Mouse (Mus musculus) CH12.LX (cell line): Measurements from ENCODE around the gene Lrrk2. TPM values are rescaled to one million over a fixed set of nuclear protein-coding genes. Genes with fewer than 3 reads are reported as not detected.

Source experiments
- DNase-seq: peaks from one replicate; pipeline ENCODE4 v3.0.0-alpha.2; 2013; ENCODE audit errors: extremely low read depth
- H3K27ac ChIP-seq: 2 replicates; pipeline ENCODE4 v1.5.1; 2012; ENCODE audit warnings: low read depth, mild to moderate bottlenecking, control low read depth, moderate library complexity; ENCODE audit not compliant: insufficient read depth
- H3K27me3 ChIP-seq: replicated peaks from 2 replicates; pipeline ENCODE3; 2012; ENCODE audit warnings: inconsistent platforms
- H3K36me3 ChIP-seq, 2 experiments: replicated peaks in 1 of 2; 2 replicates each; pipeline versions ENCODE3 to v1.6.1; 2012; ENCODE audit warnings: inconsistent platforms in 1 of 2, low read length in 1 of 2, mild to moderate bottlenecking in 1 of 2, mixed read lengths in 1 of 2, moderate library complexity in 1 of 2; ENCODE audit not compliant: control insufficient read depth in 1 of 2, insufficient read depth in 1 of 2
- H3K4me1 ChIP-seq, 2 experiments: 2 replicates each; pipeline ENCODE4 v1.6.1; 2012; ENCODE audit warnings: inconsistent platforms in 1 of 2, moderate library complexity in 1 of 2; ENCODE audit not compliant: insufficient read depth in 2 of 2, control insufficient read depth in 1 of 2
- H3K4me2 ChIP-seq: 2 replicates; pipeline ENCODE4 v1.6.1; 2012; ENCODE audit warnings: low read depth, mild to moderate bottlenecking, control low read depth; ENCODE audit not compliant: poor library complexity, insufficient read depth, severe bottlenecking
- H3K4me3 ChIP-seq, 3 experiments: fragments of 150-350 bp in 1 of 3; sonication (generic) in 1 of 3; replicated peaks in 1 of 3; 2 replicates each; pipeline versions ENCODE3 to v1.5.1; 2011 to 2012; ENCODE audit warnings: low read depth in 2 of 3, low read length in 2 of 3, mild to moderate bottlenecking in 2 of 3, moderate library complexity in 2 of 3, control low read depth in 1 of 3, improper control_type of control experiment in 1 of 3, inconsistent platforms in 1 of 3, mixed read lengths in 1 of 3; ENCODE audit not compliant: poor library complexity in 1 of 3
- H3K79me2 ChIP-seq: replicated peaks from 2 replicates; pipeline ENCODE4 v1.6.1; 2012; ENCODE audit warnings: mild to moderate bottlenecking, moderate library complexity; ENCODE audit not compliant: control insufficient read depth, poor library complexity, insufficient read depth, severe bottlenecking; ENCODE audit errors: extremely low read depth
- H3K9ac ChIP-seq: 2 replicates; pipeline ENCODE4 v1.6.1; 2012; ENCODE audit warnings: low read depth, mild to moderate bottlenecking, control low read depth, moderate library complexity; ENCODE audit not compliant: insufficient read depth
- H3K9me3 ChIP-seq: replicated peaks from 2 replicates; pipeline ENCODE3; 2012; ENCODE audit warnings: low read length, inconsistent platforms, mixed read lengths
- CTCF ChIP-seq, 2 experiments: IDR thresholded peaks in 1 of 2; conservative IDR thresholded peaks in 1 of 2; 2 replicates each; pipeline ENCODE4 v1.5.1; 2011 to 2012; ENCODE audit warnings: low read depth in 2 of 2, low read length in 2 of 2, improper control_type of control experiment in 1 of 2, inconsistent platforms in 1 of 2, mild to moderate bottlenecking in 1 of 2, moderate library complexity in 1 of 2
- E2F4 ChIP-seq: IDR thresholded peaks from 2 replicates; pipeline ENCODE4 v1.6.1; 2011; ENCODE audit warnings: low read depth, low read length, improper control_type of control experiment; ENCODE audit not compliant: insufficient replicate concordance
- ELF1 ChIP-seq: IDR thresholded peaks from 2 replicates; pipeline ENCODE4 v1.6.1; 2014; ENCODE audit warnings: low read depth, mild to moderate bottlenecking, inconsistent platforms, low read length, improper control_type of control experiment
- ETS1 ChIP-seq: conservative IDR thresholded peaks from 2 replicates; pipeline ENCODE4 v1.6.1; 2012; ENCODE audit warnings: low read depth, mild to moderate bottlenecking, inconsistent platforms, low read length, improper control_type of control experiment, moderate library complexity
- GABPA ChIP-seq: IDR thresholded peaks from 2 replicates; pipeline ENCODE4 v1.6.1; 2012; ENCODE audit warnings: low read depth, low read length, improper control_type of control experiment, inconsistent platforms; ENCODE audit not compliant: insufficient replicate concordance
- IRF4 ChIP-seq: IDR thresholded peaks from 2 replicates; pipeline ENCODE4 v1.6.1; 2014; ENCODE audit warnings: low read depth, mild to moderate bottlenecking, inconsistent platforms, low read length, improper control_type of control experiment
- JUND ChIP-seq: conservative IDR thresholded peaks from 2 replicates; pipeline ENCODE4 v1.6.1; 2011; ENCODE audit warnings: low read depth, low read length, improper control_type of control experiment
- KAT2A ChIP-seq: IDR thresholded peaks from 2 replicates; pipeline ENCODE4 v1.6.1; 2012; ENCODE audit warnings: low read length, improper control_type of control experiment, inconsistent platforms; ENCODE audit not compliant: insufficient replicate concordance
- MAFK ChIP-seq: IDR thresholded peaks from 2 replicates; pipeline ENCODE4 v1.6.1; 2011; ENCODE audit warnings: low read length, improper control_type of control experiment; ENCODE audit not compliant: insufficient replicate concordance
- MAX ChIP-seq: IDR thresholded peaks from 2 replicates; pipeline ENCODE4 v1.6.1; 2011; ENCODE audit warnings: low read length, improper control_type of control experiment
- MAZ ChIP-seq: IDR thresholded peaks from 2 replicates; pipeline ENCODE4 v1.6.1; 2012; ENCODE audit warnings: low read depth, mild to moderate bottlenecking, inconsistent platforms, low read length, improper control_type of control experiment, moderate library complexity
- MEF2A ChIP-seq: IDR thresholded peaks from 2 replicates; pipeline ENCODE4 v1.6.1; 2014; ENCODE audit warnings: low read depth, mild to moderate bottlenecking, inconsistent platforms, low read length, improper control_type of control experiment, borderline replicate concordance
- MYC ChIP-seq: IDR thresholded peaks from 2 replicates; pipeline ENCODE4 v1.6.1; 2011; ENCODE audit warnings: low read depth, mild to moderate bottlenecking, improper control_type of control experiment, low read length
- NELFE ChIP-seq: IDR thresholded peaks from 2 replicates; pipeline ENCODE4 v1.6.1; 2011; ENCODE audit warnings: low read depth, low read length, improper control_type of control experiment
- PAX5 ChIP-seq: IDR thresholded peaks from 2 replicates; pipeline ENCODE4 v1.6.1; 2012; ENCODE audit warnings: low read length, inconsistent platforms, mixed read lengths
- POLR2AphosphoS2 ChIP-seq: IDR thresholded peaks from 2 replicates; pipeline ENCODE4 v1.6.1; 2011; ENCODE audit warnings: low read depth, low read length, improper control_type of control experiment
- RAD21 ChIP-seq: IDR thresholded peaks from 2 replicates; pipeline ENCODE4 v1.6.1; 2011; ENCODE audit warnings: low read depth, mild to moderate bottlenecking, low read length, improper control_type of control experiment, moderate library complexity
- SIN3A ChIP-seq: IDR thresholded peaks from 2 replicates; pipeline ENCODE4 v1.6.1; 2012; ENCODE audit warnings: low read length, improper control_type of control experiment, inconsistent platforms
- SMC3 ChIP-seq: IDR thresholded peaks from 2 replicates; pipeline ENCODE4 v1.6.1; 2011; ENCODE audit warnings: low read depth, low read length, improper control_type of control experiment
- TBP ChIP-seq: conservative IDR thresholded peaks from 2 replicates; pipeline ENCODE4 v1.6.1; 2011; ENCODE audit warnings: low read depth, low read length, improper control_type of control experiment
- TCF12 ChIP-seq: IDR thresholded peaks from 2 replicates; pipeline ENCODE4 v1.6.1; 2014; ENCODE audit warnings: low read depth, mild to moderate bottlenecking, inconsistent platforms, low read length, improper control_type of control experiment
- UBTF ChIP-seq: IDR thresholded peaks from 2 replicates; pipeline ENCODE4 v1.6.1; 2012; ENCODE audit warnings: low read depth, mild to moderate bottlenecking, inconsistent platforms, low read length, improper control_type of control experiment, moderate library complexity
- USF1 ChIP-seq: IDR thresholded peaks from 2 replicates; pipeline ENCODE4 v1.6.1; 2014; ENCODE audit warnings: low read depth, mild to moderate bottlenecking, inconsistent platforms, low read length, improper control_type of control experiment
- USF2 ChIP-seq: conservative IDR thresholded peaks from 2 replicates; pipeline ENCODE4 v1.6.1; 2011; ENCODE audit warnings: low read depth, low read length, improper control_type of control experiment
- ZC3H11A ChIP-seq: IDR thresholded peaks from 2 replicates; pipeline ENCODE4 v1.6.1; 2012; ENCODE audit warnings: low read depth, mild to moderate bottlenecking, inconsistent platforms, low read length, improper control_type of control experiment
- ZMIZ1 ChIP-seq: IDR thresholded peaks from 2 replicates; pipeline ENCODE4 v1.6.1; 2012; ENCODE audit warnings: low read depth, mild to moderate bottlenecking, inconsistent platforms, low read length, improper control_type of control experiment
- ZNF384 ChIP-seq: IDR thresholded peaks from 2 replicates; pipeline ENCODE4 v1.6.1; 2012; ENCODE audit warnings: low read depth, low read length, improper control_type of control experiment, inconsistent platforms
- dilution Hi-C: fragments of 300-500 bp; cut with MboI; formaldehyde crosslinking; loops from 2 replicates; pipeline ENCODE4 v1.14.3; 2020; ENCODE audit warnings: low sequenced_read_pairs; ENCODE audit not compliant: extremely low pct_unique_long_range_greater_than_20kb, extremely low pct_ligation_motif_present
- in situ Hi-C: fragments of 300-500 bp; cut with MboI; formaldehyde crosslinking; loops from 3 replicates; pipeline ENCODE4 v1.14.3; 2019; ENCODE audit warnings: low sequenced_read_pairs, low pct_ligation_motif_present, low pct_unique_long_range_greater_than_20kb, mixed read lengths
- polyA plus RNA-seq: library from polyadenylated mRNA; unstranded; fragments of >175 nt; gene quantifications from 2 replicates; pipeline ENCODE4 v1.2.1, GENCODE M21; 2012; ENCODE audit warnings: low read depth; ENCODE audit not compliant: insufficient read length
- total RNA-seq, 2 experiments: library from RNA; depleted of rRNA; stranded (reverse); fragments of 300-350 nt in 1 of 2; fragments of >200 nt in 1 of 2; gene quantifications; 2 replicates each; pipeline ENCODE4 v1.2.3; 2012 to 2014

Lrrk2 gene
- total and polyA plus RNA-seq, 3 experiments: not detected

GRCm38 (mm10) chr15:91673569-91673905, 562 bp downstream of the Lrrk2 start:
- peaks cover 55% of the 10 kb centered on the region for H3K9me3 ChIP-seq
- H3K4me3 ChIP-seq: no peak overlapping the region
- no peak for DNase-seq
- no peaks in the 10 kb centered on the region for H3K79me2 ChIP-seq
- no peak overlapping the region for H3K27ac ChIP-seq
- dilution Hi-C loops (no loop called here), in situ Hi-C loops (no loop called here)
- H3K4me2 ChIP-seq: no peak overlapping the region
- H3K36me3 ChIP-seq: no peaks in the 10 kb centered on the region
- H3K9ac ChIP-seq: no peak overlapping the region
- no peaks in the 10 kb centered on the region for H3K4me1 ChIP-seq
- no peaks in the 10 kb centered on the region for H3K27me3 ChIP-seq
- TF ChIP-seq MYC (no peak), UBTF (no peak), USF1 (no peak), USF2 (no peak), ZNF384 (no peak), SMC3 (no peak), POLR2AphosphoS2 (no peak), MEF2A (no peak), RAD21 (no peak), TBP (no peak), JUND (no peak), MAZ (no peak), MAX (no peak), ELF1 (no peak), SIN3A (no peak), CTCF (conservative IDR thresholded peaks at IDR 0.05 in 1 of 2, IDR thresholded peaks at IDR 0.05 in 1 of 2; ENCODE audit: low read depth in 2 of 2, low read length in 2 of 2) (no peak)

- dilution Hi-C loops: no loop called here
- Histone ChIP-seq H3K36me3 (no peaks in the 10 kb centered on the region), H3K9me3 (peaks cover 69% of the 10 kb centered on the region), H3K27me3 (no peaks in the 10 kb centered on the region), H3K9ac (no peak overlapping the region), H3K79me2 (no peaks in the 10 kb centered on the region), H3K27ac (no peak overlapping the region), H3K4me3 (no peak overlapping the region), H3K4me2 (no peak overlapping the region), H3K4me1 (no peaks in the 10 kb centered on the region)
- TF ChIP-seq GABPA (no peak), E2F4 (no peak), KAT2A (no peak), ZMIZ1 (no peak), ZC3H11A (no peak), PAX5 (no peak), TCF12 (no peak), POLR2AphosphoS2 (no peak), NELFE (no peak), JUND (no peak), IRF4 (no peak), MAFK (no peak), ELF1 (no peak), ETS1 (no peak)
- no peak for DNase-seq
- in situ Hi-C loops: no loop called here
Observed at GRCm38 (mm10) chr15:91680116-91680515, 7.1 kb downstream of the Lrrk2 start.
